Mouse (Mus musculus) limb, embryonic 11.5 days (tissue): ENCODE measurements around the gene Rmnd5b. TPM values are rescaled to one million over a fixed set of nuclear protein-coding genes. Genes with fewer than 3 reads are reported as not detected.
"Not testable (repeated sequence)": the region's sequence is repeated elsewhere in the genome, so short reads cannot be mapped to it uniquely, and the experiment has no call there.

ENCODE experiments used
- ATAC-seq: fragments of 200-750 bp; cut with Nextera tagmentation; 2 replicates; pipeline ENCODE4 v1.8.0; 2017; ENCODE audit warnings: low read depth; ENCODE audit not compliant: insufficient number of reproducible peaks, low FRiP score, low TSS enrichment
- DNase-seq: peaks from one replicate; pipeline ENCODE4 v3.0.0-alpha.2; 2015; ENCODE audit warnings: low spot score
- H3K27ac ChIP-seq: fragments of 300-500 bp; sonication (generic); replicated peaks from 2 replicates; pipeline ENCODE4 v1.5.1; 2014; ENCODE audit warnings: low read depth, mild to moderate bottlenecking, low read length
- H3K27me3 ChIP-seq: fragments of 300-500 bp; sonication (generic); 2 replicates; pipeline ENCODE4 v1.6.1; 2014; ENCODE audit warnings: mild to moderate bottlenecking, low read length, mixed read lengths; ENCODE audit not compliant: control insufficient read depth, insufficient read depth
- H3K36me3 ChIP-seq: fragments of 300-500 bp; sonication (generic); 2 replicates; pipeline ENCODE4 v1.6.1; 2014; ENCODE audit warnings: mild to moderate bottlenecking, low read length, moderate library complexity, mixed read lengths; ENCODE audit not compliant: control insufficient read depth, insufficient read depth
- H3K4me1 ChIP-seq: fragments of 300-500 bp; sonication (generic); 2 replicates; pipeline ENCODE4 v1.6.1; 2014; ENCODE audit warnings: low read length, mixed read lengths; ENCODE audit not compliant: control insufficient read depth, insufficient read depth
- H3K4me2 ChIP-seq: fragments of 300-500 bp; sonication (generic); 2 replicates; pipeline ENCODE4 v1.6.1; 2014; ENCODE audit warnings: low read depth, mild to moderate bottlenecking, moderate library complexity; ENCODE audit not compliant: severe bottlenecking
- H3K4me3 ChIP-seq: fragments of 300-500 bp; sonication (generic); 2 replicates; pipeline ENCODE4 v1.5.1; 2014; ENCODE audit warnings: low read depth, low read length
- H3K9ac ChIP-seq: fragments of 300-500 bp; sonication (generic); 2 replicates; pipeline ENCODE4 v1.6.1; 2014; ENCODE audit warnings: mild to moderate bottlenecking, low read length
- H3K9me3 ChIP-seq: fragments of 300-500 bp; sonication (generic); 2 replicates; pipeline ENCODE4 v1.6.1; 2016; ENCODE audit warnings: low read length; ENCODE audit not compliant: control insufficient read depth
- WGBS: fragments of 180-500 bp; shearing (Covaris S2); extraction: QIAGEN DNeasy Blood & Tissue Kit; methylation state at CpG from one replicate; pipeline ENCODE4 v1.1.7; 2014; 5-methylcytosine and 5-hydroxymethylcytosine counted together
- polyA plus RNA-seq: library from polyadenylated mRNA; unstranded; fragments of >200 nt; fragmentation: Nextera tagmentation; extraction: Ambion mirVana; gene quantifications from 2 replicates; pipeline ENCODE4 v1.2.1, GENCODE M21; 2014

The Rmnd5b gene
- polyA plus RNA-seq, 1 experiment from 2014 or later = 38.1 TPM

DNA sequence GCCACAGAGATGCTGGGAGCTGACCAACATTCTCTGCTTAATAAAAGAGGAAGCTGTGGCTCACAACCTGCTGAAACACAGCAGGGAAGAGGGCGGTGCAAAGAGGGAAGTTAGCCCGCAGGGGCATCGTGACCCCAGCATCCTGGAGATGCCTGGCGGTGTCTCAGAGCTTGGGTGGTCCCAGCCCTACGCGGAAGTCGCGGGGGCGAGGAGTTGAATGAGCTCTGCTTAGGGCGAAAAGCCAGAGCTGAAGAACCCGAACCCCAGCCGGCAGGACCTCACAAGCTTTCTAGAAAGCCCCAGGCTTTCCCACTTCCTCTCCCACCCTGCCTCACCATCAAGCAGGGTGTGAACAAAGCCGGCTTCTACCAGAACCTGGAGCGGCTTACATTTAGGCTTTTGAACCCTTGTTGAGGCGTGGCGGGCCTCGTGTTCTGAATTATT is 2.3 kb upstream of the Rmnd5b start:
- Histone ChIP-seq H3K9ac (peak overlapping the region; percentile 47), H3K27ac (peak overlapping the region; percentile 81)
- 2% methylated on average over 17 of the region's 17 CpGs for WGBS

GRCm38 (mm10) chr11:51636323-51636684 is 608 bp upstream of the Rmnd5b start:
- no peak for ATAC-seq
- H3K9ac ChIP-seq = peak overlapping the region; percentile 72
- H3K27ac ChIP-seq = no peak overlapping the region
- no peaks in the 10 kb centered on the region for H3K27me3 ChIP-seq
- WGBS = 5% methylated on average over 6 of the region's 6 CpGs
- H3K9me3 ChIP-seq = no peaks in the 10 kb centered on the region
- H3K36me3 ChIP-seq = no peaks in the 10 kb centered on the region
- H3K4me3 ChIP-seq = peak overlapping the region; percentile 72
- DNase-seq = peak; percentile 84
- peaks cover 9% of the 10 kb centered on the region for H3K4me1 ChIP-seq
- peak overlapping the region; percentile 76 for H3K4me2 ChIP-seq

More for the DNA sequence above, 2.3 kb upstream of the Rmnd5b start:
- DNase-seq = peak; percentile 82
- Histone ChIP-seq H3K36me3 (no peaks in the 10 kb centered on the region), H3K4me3 (peak overlapping the region; percentile 6; the same call in 1 of the 2 replicates), H3K9me3 (no peaks in the 10 kb centered on the region), H3K4me2 (peak overlapping the region; percentile 36), H3K4me1 (peaks cover 9% of the 10 kb centered on the region), H3K27me3 (no peaks in the 10 kb centered on the region)
- 0 out of 2 replicates have a peak, but pooled peaks have one; percentile 12 for ATAC-seq

DNA sequence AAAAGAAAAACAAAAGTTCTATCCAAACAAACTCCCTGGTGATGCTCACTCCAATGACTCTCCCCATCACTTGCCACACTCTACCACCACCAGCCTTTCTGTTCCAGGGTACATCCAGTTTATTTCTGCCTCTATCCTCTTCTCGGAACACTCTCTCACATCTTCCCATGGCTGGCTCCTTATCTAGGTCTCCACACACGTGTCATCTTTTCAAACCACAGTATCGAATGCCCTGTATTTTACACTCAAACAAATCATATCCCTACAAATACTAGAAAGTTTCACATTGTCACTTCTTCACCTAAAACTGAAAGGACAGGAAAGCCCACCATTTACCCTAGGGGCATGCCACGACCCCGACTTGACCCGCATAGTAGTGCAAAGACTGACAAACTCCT is 570 bp downstream of the Rmnd5b start:
- no peak overlapping the region; the same call in 1 of the 2 replicates for H3K27ac ChIP-seq
- no peak for ATAC-seq
- H3K9me3 ChIP-seq = no peaks in the 10 kb centered on the region
- peaks cover 9% of the 10 kb centered on the region for H3K4me1 ChIP-seq
- WGBS = 24% methylated on average over 6 of the region's 6 CpGs
- H3K4me3 ChIP-seq = peak overlapping the region; percentile 72
- H3K9ac ChIP-seq = peak overlapping the region; percentile 72
- peak overlapping the region; percentile 76 for H3K4me2 ChIP-seq
- H3K36me3 ChIP-seq = no peaks in the 10 kb centered on the region; the same call in 1 of the 2 replicates
- H3K27me3 ChIP-seq = no peaks in the 10 kb centered on the region
- no peak for DNase-seq

DNA sequence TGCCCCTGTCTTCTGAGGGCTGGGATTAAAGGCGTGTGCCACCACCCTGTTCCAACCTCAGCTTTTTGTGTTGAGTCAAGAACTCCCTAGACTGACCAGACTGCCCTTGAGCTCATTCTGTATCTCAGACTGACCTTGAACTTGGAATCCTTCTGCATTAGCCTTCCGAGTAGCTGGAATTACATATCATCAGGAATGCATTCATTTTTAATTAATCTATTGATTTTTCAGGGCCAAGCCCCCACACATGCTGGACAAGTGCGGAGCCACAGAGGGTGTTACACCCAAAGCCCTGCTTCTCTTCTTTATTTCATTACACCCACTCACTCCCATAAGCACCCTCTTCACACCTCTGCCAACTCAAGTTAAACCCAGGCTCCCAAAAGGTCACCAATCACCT is 2.0 kb downstream of the Rmnd5b start:
- H3K27ac ChIP-seq = no peak overlapping the region
- no peaks in the 10 kb centered on the region; the same call in 1 of the 2 replicates for H3K36me3 ChIP-seq
- H3K9ac ChIP-seq = no peak overlapping the region
- no peak overlapping the region for H3K4me3 ChIP-seq
- H3K9me3 ChIP-seq = no peaks in the 10 kb centered on the region
- H3K27me3 ChIP-seq = no peaks in the 10 kb centered on the region
- no peak overlapping the region for H3K4me2 ChIP-seq
- WGBS = 86% methylated on average over 3 of the region's 3 CpGs
- no peak for DNase-seq
- peaks cover 9% of the 10 kb centered on the region for H3K4me1 ChIP-seq
- ATAC-seq = no peak

GRCm38 (mm10) chr11:51633200-51633599 is 2.5 kb downstream of the Rmnd5b start:
- not testable (repeated sequence) for H3K4me2 ChIP-seq, H3K27ac ChIP-seq, H3K27me3 ChIP-seq, H3K4me3 ChIP-seq, H3K36me3 ChIP-seq, ATAC-seq, H3K9me3 ChIP-seq, H3K4me1 ChIP-seq, H3K9ac ChIP-seq, DNase-seq
- 91% methylated on average over 7 of the region's 7 CpGs for WGBS

DNA sequence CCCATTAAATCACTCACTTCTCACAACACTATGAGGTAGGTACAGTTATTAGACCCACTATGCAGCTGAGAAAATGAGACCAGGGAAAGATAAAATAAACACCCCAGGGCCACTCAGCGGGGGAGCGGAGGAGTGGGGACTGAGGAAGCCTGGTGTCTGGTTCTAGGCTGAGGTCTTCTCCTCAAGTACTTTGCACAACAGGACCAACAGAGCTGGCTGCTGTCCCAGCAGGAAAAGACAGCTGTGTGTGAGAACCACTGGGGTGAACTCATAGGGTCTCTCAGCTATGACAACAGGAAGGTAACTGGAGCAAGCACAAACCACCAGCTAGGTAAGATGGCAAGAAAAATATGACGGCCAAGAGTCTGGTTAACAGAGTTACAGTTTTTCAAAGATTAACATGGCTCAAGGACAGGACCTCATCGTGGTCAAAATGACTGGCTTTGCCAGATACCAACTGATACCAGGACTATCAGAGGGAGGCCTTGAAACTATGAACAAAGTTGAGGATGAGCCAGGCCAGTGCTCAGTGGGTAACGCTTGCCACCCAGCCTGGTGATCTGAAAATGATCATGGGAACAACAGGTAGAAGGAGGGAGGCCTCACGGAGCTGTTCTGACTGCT is 3.5 kb downstream of the Rmnd5b start:
- no peak overlapping the region for H3K9ac ChIP-seq
- WGBS = 87% methylated on average over 6 of the region's 6 CpGs

DNA sequence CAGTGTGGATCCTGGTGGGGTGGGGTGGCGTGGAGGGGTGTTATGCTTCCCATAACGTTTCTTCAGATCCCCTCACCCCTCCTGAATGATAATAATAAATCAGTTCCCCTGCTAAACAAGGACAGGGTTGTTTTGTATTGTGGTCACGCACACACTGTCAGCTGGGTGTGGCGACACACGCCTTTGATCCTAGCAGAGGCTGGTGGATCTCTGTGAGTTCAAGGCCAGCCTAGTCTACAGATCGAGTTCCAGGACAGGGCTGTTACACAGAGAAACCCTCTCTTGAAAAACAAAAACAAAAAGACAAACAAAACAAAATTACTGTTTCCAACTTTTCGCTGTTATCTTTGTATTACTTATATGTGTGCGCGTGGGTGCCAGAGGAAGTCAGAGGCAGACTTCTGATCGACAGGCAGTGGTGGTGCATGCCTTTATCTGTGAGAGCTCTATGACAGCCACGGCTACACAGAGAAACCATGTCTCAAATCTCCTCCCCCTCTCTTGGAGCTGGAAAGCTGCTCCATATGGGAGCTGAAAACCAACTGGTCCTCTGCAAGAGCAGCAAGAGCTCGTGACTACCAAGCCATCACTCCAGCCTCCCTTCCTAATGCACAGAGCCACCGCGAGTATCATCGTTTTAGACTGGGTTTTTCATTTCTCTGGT is 5.9 kb downstream of the Rmnd5b start:
- Histone ChIP-seq H3K9ac (no peak overlapping the region), H3K27me3 (no peaks in the 10 kb centered on the region), H3K36me3 (peaks cover 3% of the 10 kb centered on the region; the same call in 1 of the 2 replicates), H3K4me2 (no peak overlapping the region), H3K4me1 (no peaks in the 10 kb centered on the region), H3K4me3 (no peak overlapping the region), H3K9me3 (no peaks in the 10 kb centered on the region), H3K27ac (no peak overlapping the region)
- no peak for ATAC-seq
- DNase-seq = no peak
- 86% methylated on average over 15 of the region's 15 CpGs for WGBS

More for the DNA sequence above, 3.5 kb downstream of the Rmnd5b start:
- ATAC-seq (no peak), DNase-seq (no peak)
- no peak overlapping the region for H3K4me2 ChIP-seq
- no peak overlapping the region for H3K4me3 ChIP-seq
- H3K27me3 ChIP-seq = no peaks in the 10 kb centered on the region
- no peak overlapping the region for H3K27ac ChIP-seq
- no peaks in the 10 kb centered on the region for H3K9me3 ChIP-seq
- 0 out of 2 replicates have a peak, but pooled peaks cover 3% of the 10 kb centered on the region for H3K4me1 ChIP-seq
- no peaks in the 10 kb centered on the region; the same call in 1 of the 2 replicates for H3K36me3 ChIP-seq

GRCm38 (mm10) chr11:51627907-51628306 is 7.8 kb downstream of the Rmnd5b start:
- H3K4me1 ChIP-seq = no peaks in the 10 kb centered on the region
- H3K27ac ChIP-seq = no peak overlapping the region
- H3K9me3 ChIP-seq = no peaks in the 10 kb centered on the region
- WGBS = 84% methylated on average over 8 of the region's 8 CpGs
- DNase-seq = no peak
- H3K4me2 ChIP-seq = no peak overlapping the region
- H3K4me3 ChIP-seq = no peak overlapping the region
- no peak overlapping the region for H3K9ac ChIP-seq
- no peaks in the 10 kb centered on the region for H3K27me3 ChIP-seq
- H3K36me3 ChIP-seq = peaks cover 12% of the 10 kb centered on the region; the same call in 1 of the 2 replicates
- ATAC-seq = no peak
